Mouse (Mus musculus): ENCODE results near the gene Fancd2os. TPM values are rescaled to one million over a fixed set of nuclear protein-coding genes. Genes with fewer than 3 reads are reported as not detected.

Gene Fancd2os
- polyA plus RNA-seq (2015; fragmentation: Nextera tagmentation; extraction: Ambion mirVana): 0.15 TPM in 1 of 2 replicates, not detected in the other

DNA sequence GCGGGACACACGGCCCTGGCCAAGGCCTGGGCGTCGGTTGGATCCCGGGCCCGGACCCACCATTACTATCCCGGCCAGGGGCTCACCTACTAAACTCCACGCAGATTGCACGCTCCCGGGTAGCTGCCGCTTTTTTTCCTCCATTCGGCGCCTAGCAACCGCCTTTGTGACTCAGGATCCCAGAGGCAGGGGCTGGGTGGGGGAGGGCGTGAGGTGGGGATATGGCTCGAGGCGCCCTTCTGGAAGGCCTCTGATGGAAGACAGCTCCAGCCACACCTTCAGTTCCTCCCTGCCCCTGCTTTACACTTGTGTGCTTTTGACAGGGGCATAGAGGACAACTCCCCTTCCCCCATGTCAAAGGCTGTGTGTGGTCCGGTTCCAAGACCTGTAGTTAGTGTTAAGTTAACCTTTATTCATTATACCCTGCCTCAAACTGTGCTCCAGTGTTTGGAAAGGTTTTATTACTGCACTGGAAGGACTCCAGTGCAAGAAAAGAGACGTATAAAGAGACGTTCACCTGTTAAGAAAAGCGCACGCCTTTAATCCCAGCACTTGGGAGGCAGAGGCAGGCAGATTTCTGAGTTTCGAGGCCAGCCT is at the start of gene Fancd2os:
Gene Fancd2os (minus strand): TSS at position 173 of the 597 bp plus-strand sequence.
- Histone ChIP-seq H3K9me3 (replicated peaks) (no peaks in the 10 kb centered on the region), H3K27me3 (no peaks in the 10 kb centered on the region), H3K9ac (no peak within 1 kb of the TSS), H3K27ac (no peak within 1 kb of the TSS), H3K4me2 (no peak within 1 kb of the TSS), H3K36me3 (no peaks in the 10 kb centered on the region), H3K4me3 (no peak within 1 kb of the TSS), H3K4me1 (replicated peaks) (peaks cover 15% of the 10 kb centered on the region)
- ATAC-seq (replicated peaks; ENCODE audit: insufficient number of reproducible peaks, insufficient read depth, low FRiP score, low read depth): no peak
- 51% methylated on average over 23 of the region's 23 CpGs for WGBS

DNA sequence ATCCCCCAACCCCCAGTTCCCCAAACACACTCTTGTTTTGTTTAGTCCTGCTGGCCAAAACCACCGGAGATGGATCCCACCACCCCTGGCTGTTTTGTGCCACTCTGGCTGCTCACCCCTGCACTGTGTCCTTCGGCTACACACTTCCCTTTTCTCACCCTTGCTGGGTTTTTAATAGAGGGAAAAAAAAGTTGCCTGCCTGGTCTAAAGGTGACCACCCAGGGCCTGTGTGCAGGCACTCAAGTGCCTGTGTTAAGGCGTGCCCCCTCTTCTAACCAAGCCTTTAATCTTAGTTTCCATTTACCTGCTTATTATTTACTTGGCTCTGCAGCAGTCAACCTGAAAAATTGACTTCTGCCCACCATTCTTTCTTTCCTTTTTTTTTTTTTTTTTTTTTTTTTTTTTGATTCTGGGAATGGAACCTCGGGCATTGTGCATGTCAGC is 49.7 kb upstream of the Fancd2os start:
- Histone ChIP-seq H3K4me1 (replicated peaks) (0 out of 2 replicates have a peak, but pooled peaks cover 5% of the 10 kb centered on the region), H3K27ac (no peak overlapping the region), H3K9ac (no peak overlapping the region), H3K4me3 (no peak overlapping the region), H3K4me2 (no peak overlapping the region), H3K27me3 (no peaks in the 10 kb centered on the region), H3K9me3 (replicated peaks) (no peaks in the 10 kb centered on the region), H3K36me3 (no peaks in the 10 kb centered on the region)
- 72% methylated on average over 4 of the region's 4 CpGs for WGBS
- ATAC-seq (replicated peaks; ENCODE audit: insufficient number of reproducible peaks, insufficient read depth, low FRiP score, low read depth): no peak

GRCm38 (mm10) chr6:113649346-113650196 is 49.1 kb upstream of the Fancd2os start:
- H3K4me2 ChIP-seq: no peak overlapping the region
- no peaks in the 10 kb centered on the region for H3K27me3 ChIP-seq
- H3K9ac ChIP-seq: no peak overlapping the region
- no peak overlapping the region for H3K4me3 ChIP-seq
- no peak overlapping the region for H3K27ac ChIP-seq
- no peak for ATAC-seq (replicated peaks; ENCODE audit: insufficient number of reproducible peaks, insufficient read depth, low FRiP score, low read depth)
- H3K36me3 ChIP-seq: no peaks in the 10 kb centered on the region
- no peaks in the 10 kb centered on the region for H3K9me3 ChIP-seq (replicated peaks)
- WGBS: 80% methylated on average over 7 of the region's 7 CpGs
- H3K4me1 ChIP-seq (replicated peaks): 0 out of 2 replicates have a peak, but pooled peaks cover 5% of the 10 kb centered on the region

DNA sequence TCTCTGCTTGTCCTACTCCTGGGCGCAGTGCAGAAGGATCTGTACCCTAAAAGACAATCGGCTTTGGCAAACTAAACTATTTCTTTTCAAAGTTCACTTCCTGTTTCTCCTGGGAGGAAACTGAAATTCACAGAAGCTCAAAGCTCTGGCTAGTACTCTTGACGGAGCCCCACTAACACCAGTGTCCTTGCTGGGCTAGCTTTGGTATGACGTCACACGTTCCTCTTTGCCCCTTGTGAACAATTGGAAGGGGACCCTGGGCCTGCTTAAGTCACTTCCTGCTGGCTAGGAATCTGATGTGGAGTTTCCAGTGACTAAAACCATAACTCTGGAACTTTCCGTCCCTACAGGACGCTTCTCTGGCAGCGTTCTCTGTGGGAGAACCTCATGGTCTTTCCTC is 44.3 kb upstream of the Fancd2os start:
- Histone ChIP-seq H3K4me3 (no peak overlapping the region), H3K4me1 (replicated peaks) (no peaks in the 10 kb centered on the region), H3K4me2 (no peak overlapping the region), H3K27me3 (no peaks in the 10 kb centered on the region), H3K9me3 (replicated peaks) (no peaks in the 10 kb centered on the region), H3K27ac (peak overlapping the region; percentile 51), H3K36me3 (no peaks in the 10 kb centered on the region), H3K9ac (no peak overlapping the region)
- no peak; the same call in 1 of the 2 replicates for ATAC-seq (replicated peaks; ENCODE audit: insufficient number of reproducible peaks, insufficient read depth, low FRiP score, low read depth)
- 63% methylated on average over 8 of the region's 8 CpGs for WGBS

- Histone ChIP-seq H3K36me3 (no peaks in the 10 kb centered on the region), H3K4me2 (no peak overlapping the region), H3K27me3 (no peaks in the 10 kb centered on the region), H3K4me3 (no peak overlapping the region), H3K4me1 (replicated peaks) (no peaks in the 10 kb centered on the region), H3K9ac (no peak overlapping the region), H3K9me3 (replicated peaks) (no peaks in the 10 kb centered on the region), H3K27ac (peak overlapping the region; percentile 51)
- no peak for ATAC-seq (replicated peaks; ENCODE audit: insufficient number of reproducible peaks, insufficient read depth, low FRiP score, low read depth)
- 89% methylated on average over 2 of the region's 2 CpGs for WGBS
These were observed 43.5 kb upstream of the Fancd2os start for GRCm38 (mm10) chr6:113643967-113644366.

DNA sequence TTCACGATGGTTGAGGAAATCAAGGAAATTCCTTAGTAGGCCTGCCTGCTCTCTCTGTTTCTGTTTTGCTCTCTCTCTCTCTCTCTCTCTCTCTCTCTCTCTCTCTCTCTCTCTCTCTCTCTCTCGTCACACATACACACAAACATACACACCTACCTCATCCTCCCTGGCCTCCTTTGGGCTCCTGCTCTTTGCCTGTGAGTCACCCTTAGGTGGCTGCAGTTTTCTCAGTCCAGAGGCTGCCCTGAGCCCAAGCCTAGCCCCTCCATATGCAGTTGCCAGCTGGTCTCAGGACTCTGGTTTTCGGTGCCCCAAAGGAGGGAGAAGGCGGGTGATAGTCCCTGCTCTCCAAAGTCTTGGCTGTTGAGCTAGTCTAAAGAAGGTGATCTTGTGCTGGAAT is 42.5 kb upstream of the Fancd2os start:
- H3K27me3 ChIP-seq: no peaks in the 10 kb centered on the region
- H3K27ac ChIP-seq: no peak overlapping the region
- H3K4me1 ChIP-seq (replicated peaks): peaks cover 4% of the 10 kb centered on the region; the same call in 1 of the 2 replicates
- ATAC-seq (replicated peaks; ENCODE audit: insufficient number of reproducible peaks, insufficient read depth, low FRiP score, low read depth): no peak
- no peaks in the 10 kb centered on the region for H3K36me3 ChIP-seq
- WGBS: 60% methylated on average over 4 of the region's 4 CpGs
- no peaks in the 10 kb centered on the region for H3K9me3 ChIP-seq (replicated peaks)
- no peak overlapping the region for H3K4me3 ChIP-seq
- no peak overlapping the region for H3K4me2 ChIP-seq
- H3K9ac ChIP-seq: no peak overlapping the region

GRCm38 (mm10) chr6:113642605-113643004 is 42.1 kb upstream of the Fancd2os start:
- peaks cover 5% of the 10 kb centered on the region; the same call in 1 of the 2 replicates for H3K4me1 ChIP-seq (replicated peaks)
- H3K27me3 ChIP-seq: no peaks in the 10 kb centered on the region
- no peak overlapping the region for H3K9ac ChIP-seq
- no peak overlapping the region for H3K4me2 ChIP-seq
- no peak overlapping the region for H3K4me3 ChIP-seq
- H3K9me3 ChIP-seq (replicated peaks): no peaks in the 10 kb centered on the region
- no peak for ATAC-seq (replicated peaks; ENCODE audit: insufficient number of reproducible peaks, insufficient read depth, low FRiP score, low read depth)
- H3K27ac ChIP-seq: no peak overlapping the region
- WGBS: 75% methylated on average over 8 of the region's 8 CpGs
- no peaks in the 10 kb centered on the region for H3K36me3 ChIP-seq

DNA sequence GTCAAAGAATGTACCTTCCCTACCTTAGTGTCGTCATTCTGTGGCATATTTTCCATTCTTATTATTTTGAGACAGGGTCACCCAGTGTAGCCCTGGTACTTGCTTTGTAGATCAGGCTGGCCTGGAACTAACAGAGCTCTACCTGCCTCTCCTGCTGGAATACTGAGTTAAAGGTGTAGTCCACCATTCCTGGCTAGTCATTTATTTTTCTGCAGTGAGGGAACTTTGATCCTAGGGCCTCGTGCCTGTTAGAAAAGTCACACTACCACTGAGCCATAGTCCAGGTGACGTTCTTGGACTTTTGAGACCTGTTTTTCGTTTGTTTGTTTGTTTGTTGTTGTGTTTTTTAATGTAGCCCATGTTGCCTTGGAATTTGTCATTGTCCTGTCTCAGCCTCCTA is 38.7 kb upstream of the Fancd2os start:
- peak overlapping the region; percentile 62; the same call in 1 of the 2 replicates for H3K4me3 ChIP-seq
- peaks cover 5% of the 10 kb centered on the region; the same call in 1 of the 2 replicates for H3K4me1 ChIP-seq (replicated peaks)
- no peaks in the 10 kb centered on the region for H3K27me3 ChIP-seq
- WGBS: 76% methylated on average over 4 of the region's 4 CpGs
- H3K4me2 ChIP-seq: peak overlapping the region; percentile 68; the same call in 1 of the 2 replicates
- ATAC-seq (replicated peaks; ENCODE audit: insufficient number of reproducible peaks, insufficient read depth, low FRiP score, low read depth): no peak
- H3K27ac ChIP-seq: no peak overlapping the region
- H3K9me3 ChIP-seq (replicated peaks): no peaks in the 10 kb centered on the region
- no peaks in the 10 kb centered on the region for H3K36me3 ChIP-seq
- no peak overlapping the region for H3K9ac ChIP-seq

GRCm38 (mm10) chr6:113638302-113639040 is 38.0 kb upstream of the Fancd2os start, which contains the start of gene Irak2:
Irak2 (plus strand) TSS chr6:113638467.
- H3K36me3 ChIP-seq: no peaks in the 10 kb centered on the region
- peak within 1 kb of the TSS; percentile 68 for H3K9ac ChIP-seq
- H3K4me2 ChIP-seq: peak within 1 kb of the TSS; percentile 68
- H3K27me3 ChIP-seq: no peaks in the 10 kb centered on the region
- no peaks in the 10 kb centered on the region for H3K9me3 ChIP-seq (replicated peaks)
- 0 out of 2 replicates have a peak within 1 kb of the TSS, but pooled peaks have one; percentile 41 for H3K27ac ChIP-seq
- peak within 1 kb of the TSS; percentile 62 for H3K4me3 ChIP-seq
- H3K4me1 ChIP-seq (replicated peaks): peaks cover 5% of the 10 kb centered on the region; the same call in 1 of the 2 replicates
- 7% methylated on average over 37 of the region's 37 CpGs for WGBS
- peak; percentile 94 for ATAC-seq (replicated peaks; ENCODE audit: insufficient number of reproducible peaks, insufficient read depth, low FRiP score, low read depth)

DNA sequence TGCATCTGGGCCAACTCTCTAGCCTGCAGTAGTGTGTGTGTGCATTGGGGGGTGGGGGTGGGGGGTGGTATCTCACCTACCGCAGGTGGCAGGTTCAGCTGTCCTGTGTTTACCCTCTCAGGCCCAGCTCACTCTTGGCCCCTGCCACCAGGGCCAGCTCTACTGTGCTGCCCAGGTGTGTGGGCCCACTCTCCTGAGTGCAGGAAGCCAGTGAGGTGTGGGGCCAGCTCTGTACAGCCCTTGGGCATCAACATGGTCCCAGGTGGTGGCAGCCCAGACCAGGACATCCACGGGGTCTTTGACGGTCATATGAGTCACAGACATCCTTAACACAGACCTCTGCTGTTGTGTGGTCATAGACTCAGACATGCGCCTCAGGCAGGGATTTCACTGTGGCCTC is 32.3 kb upstream of the Fancd2os start:
- ATAC-seq (replicated peaks; ENCODE audit: insufficient number of reproducible peaks, insufficient read depth, low FRiP score, low read depth): no peak; the same call in 1 of the 2 replicates
- Histone ChIP-seq H3K9ac (no peak overlapping the region), H3K4me3 (no peak overlapping the region), H3K4me2 (no peak overlapping the region), H3K9me3 (replicated peaks) (no peaks in the 10 kb centered on the region), H3K27ac (no peak overlapping the region), H3K36me3 (peaks cover 35% of the 10 kb centered on the region), H3K27me3 (no peaks in the 10 kb centered on the region), H3K4me1 (replicated peaks) (no peaks in the 10 kb centered on the region)
- 88% methylated on average over 4 of the region's 4 CpGs for WGBS

- H3K4me3 ChIP-seq: no peak overlapping the region
- no peaks in the 10 kb centered on the region for H3K27me3 ChIP-seq
- H3K4me2 ChIP-seq: no peak overlapping the region
- H3K4me1 ChIP-seq (replicated peaks): peaks cover 3% of the 10 kb centered on the region
- H3K27ac ChIP-seq: no peak overlapping the region
- no peak overlapping the region for H3K9ac ChIP-seq
- no peak for ATAC-seq (replicated peaks; ENCODE audit: insufficient number of reproducible peaks, insufficient read depth, low FRiP score, low read depth)
- peaks cover 40% of the 10 kb centered on the region for H3K36me3 ChIP-seq
- WGBS: 73% methylated on average over 5 of the region's 5 CpGs
- no peaks in the 10 kb centered on the region for H3K9me3 ChIP-seq (replicated peaks)
These were observed 29.8 kb upstream of the Fancd2os start for GRCm38 (mm10) chr6:113630322-113630721.
